Mouse (Mus musculus) spleen, postnatal 10 days (tissue): ENCODE data around the gene Nudt6.

Source experiments
- DNase-seq, 2 experiments: peaks; one replicate each; pipeline ENCODE4 v3.0.0; 2021 to 2022; ENCODE audit warnings: low spot score in 2 of 2

The Nudt6 gene

GRCm38 (mm10) chr3:37420072-37420471, at the start of gene Nudt6:
Gene Nudt6, minus strand, starts transcription at chr3:37420211.
- DNase-seq, result peak; percentile 89 to 93

DNA sequence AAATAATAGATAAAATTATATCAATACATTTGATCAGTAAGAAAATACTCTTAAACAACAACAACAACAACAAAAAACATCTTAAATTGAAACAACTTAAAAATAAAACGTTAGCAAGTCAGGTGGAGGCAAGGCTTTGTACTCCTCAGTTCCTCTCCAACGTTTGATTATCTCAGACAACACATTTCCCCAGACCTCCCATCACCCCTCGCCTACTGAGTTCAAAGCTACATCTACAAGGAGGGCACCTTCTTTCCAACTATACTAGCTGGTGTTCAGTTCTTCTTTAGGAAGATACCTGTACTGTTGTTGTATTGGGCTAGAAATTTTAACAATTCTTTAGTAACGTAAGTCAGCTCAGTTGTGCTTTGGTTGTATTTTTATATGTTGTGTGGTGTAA, 49.3 kb upstream of the Nudt6 start:
- no peak for DNase-seq

DNA sequence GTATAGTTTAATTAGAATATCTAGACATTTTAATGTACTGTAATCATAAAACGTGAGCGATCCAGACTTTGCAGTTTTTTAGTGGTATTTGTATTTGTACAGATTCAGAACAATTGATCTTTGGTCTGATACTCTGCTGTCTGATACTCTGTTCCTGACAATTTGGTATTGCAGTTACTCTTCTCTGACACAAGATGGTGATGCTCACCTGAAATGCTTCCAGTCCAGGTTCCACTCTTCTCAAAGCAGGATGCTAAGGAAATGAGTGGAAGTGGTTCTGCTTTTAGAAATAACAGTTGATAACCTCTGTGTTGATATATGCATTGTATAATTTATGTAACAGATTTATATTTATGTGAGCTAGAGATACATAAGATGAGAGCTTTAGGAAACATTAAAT, 48.2 kb upstream of the Nudt6 start:
- DNase-seq, result no peak

DNA sequence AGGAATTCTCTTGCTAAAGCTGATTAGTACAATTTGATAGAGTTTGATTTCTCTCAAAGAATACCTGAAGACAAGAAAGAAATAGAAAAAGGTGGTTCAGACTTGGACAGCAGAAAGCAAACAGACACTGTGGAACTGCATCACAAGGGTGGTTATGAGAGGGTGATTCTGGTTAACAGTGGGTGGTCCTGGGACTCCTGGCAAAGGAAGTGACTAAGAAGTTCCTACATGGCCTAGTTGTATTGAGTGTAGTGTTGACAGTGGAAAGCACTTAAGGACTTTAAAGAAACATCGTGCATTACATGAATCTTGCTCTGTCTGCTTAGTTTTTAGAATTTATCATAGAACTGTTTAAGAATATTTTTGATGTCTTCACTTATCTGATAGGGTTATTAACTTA, 36.0 kb upstream of the Nudt6 start:
- no peak for DNase-seq

DNA sequence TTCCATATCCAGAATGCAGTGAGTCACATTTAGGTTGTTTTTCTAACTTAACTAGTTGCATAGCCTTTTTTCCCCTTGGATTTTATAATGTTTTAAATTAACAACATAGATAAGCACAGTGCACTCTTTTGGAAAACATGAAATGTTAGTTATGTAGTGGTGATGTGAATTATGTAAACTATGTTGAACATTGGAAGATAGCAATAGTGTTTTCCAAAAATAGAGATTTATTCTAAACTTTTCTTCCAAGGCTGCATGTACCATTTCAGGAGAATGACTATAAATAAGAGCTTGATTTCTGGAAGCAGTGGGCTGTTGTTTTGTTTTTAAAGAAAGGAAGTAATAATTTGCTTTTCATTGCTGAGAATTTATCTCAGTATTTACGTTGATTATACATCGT, 23.4 kb upstream of the Nudt6 start:
- DNase-seq, result no peak

DNA sequence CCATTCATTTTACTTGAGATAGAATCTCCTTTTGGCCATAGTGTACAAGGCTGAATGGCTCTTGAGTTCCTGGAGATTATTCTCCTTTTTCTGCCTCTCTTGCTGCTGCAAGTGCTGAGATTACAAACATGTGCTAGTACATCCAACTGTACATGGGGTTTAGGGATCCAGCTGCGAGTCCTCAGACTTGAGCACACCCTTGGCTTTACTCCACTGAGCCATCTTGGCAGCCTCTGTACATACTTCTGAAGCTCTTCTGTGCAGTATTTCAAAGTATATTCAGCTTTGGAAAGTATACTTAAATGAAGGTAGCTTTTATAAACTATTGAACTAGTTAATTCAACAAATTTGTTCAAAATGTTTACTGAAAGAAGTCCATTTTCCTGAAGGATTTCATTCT, 19.8 kb upstream of the Nudt6 start:
- no peak for DNase-seq

- DNase-seq, result no peak
Measured at GRCm38 (mm10) chr3:37430359-37430758, 10.3 kb upstream of the Nudt6 start.

DNA sequence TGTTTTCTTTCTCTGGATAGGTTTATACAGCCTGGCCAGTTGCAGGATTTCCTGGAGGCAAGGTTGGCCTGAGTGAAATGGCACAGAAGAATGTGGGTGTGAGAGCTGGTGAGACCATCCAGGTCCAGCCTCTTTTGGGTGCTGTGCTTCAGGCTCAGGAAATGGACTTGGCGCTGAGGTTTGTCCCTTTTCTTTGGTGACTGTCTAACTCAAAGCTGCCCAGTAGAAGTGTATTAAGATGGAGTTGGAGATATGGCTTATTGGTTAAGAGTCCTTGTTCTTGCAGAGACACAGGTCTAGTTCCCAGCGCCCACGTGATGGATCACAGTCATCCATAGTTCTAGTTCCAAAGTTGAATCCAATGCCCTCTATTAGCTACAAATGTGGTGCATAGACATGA, 6.1 kb upstream of the Nudt6 start:
- no peak for DNase-seq

DNA sequence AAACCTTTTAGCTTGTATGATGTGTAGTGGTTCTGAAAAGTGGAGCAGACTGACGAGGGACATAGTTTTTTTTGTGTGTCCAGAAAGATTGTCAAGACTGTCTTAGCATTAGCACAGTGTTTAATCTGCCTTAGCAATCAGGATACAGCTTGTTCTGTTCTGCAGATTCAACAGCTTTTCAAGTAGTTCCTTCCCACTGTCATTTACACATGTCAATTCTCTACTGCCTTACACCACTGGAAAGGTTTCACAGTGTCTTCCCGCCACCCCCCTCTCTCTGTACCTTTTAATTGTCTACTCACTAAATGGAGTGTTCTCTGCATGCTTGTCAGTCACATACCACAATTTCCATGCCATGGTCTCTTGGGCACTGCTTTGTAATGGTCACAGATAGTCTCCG, 1.2 kb upstream of the Nudt6 start:
- DNase-seq, result no peak

DNA sequence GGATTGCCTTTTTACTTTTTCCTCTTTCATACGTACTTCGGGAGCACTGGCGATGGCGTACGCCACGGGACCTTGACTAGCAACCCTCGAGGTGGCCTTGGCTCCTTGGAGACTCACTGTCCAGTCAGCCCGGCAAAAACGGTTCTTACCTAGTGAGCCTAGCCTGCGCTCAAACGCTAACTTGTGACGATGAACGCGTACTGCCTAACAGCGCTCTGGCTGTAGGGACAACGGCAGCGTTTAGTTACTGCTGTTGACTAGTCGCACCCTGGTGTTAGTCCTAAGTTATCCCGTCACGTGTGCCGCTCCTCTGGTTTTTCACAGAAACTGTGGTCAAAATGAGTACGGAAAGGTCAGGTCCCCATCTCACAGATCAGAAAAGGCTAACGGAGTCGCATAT, 630 bp upstream of the Nudt6 start:
- DNase-seq, result peak in 1 of 2 experiments; percentile 51

GRCm38 (mm10) chr3:37419458-37419991, 486 bp downstream of the Nudt6 start, which contains the start of gene Spata5:
Gene Spata5, plus strand, starts transcription at chr3:37419896.
- peak; percentile 93 to 100 for DNase-seq

DNA sequence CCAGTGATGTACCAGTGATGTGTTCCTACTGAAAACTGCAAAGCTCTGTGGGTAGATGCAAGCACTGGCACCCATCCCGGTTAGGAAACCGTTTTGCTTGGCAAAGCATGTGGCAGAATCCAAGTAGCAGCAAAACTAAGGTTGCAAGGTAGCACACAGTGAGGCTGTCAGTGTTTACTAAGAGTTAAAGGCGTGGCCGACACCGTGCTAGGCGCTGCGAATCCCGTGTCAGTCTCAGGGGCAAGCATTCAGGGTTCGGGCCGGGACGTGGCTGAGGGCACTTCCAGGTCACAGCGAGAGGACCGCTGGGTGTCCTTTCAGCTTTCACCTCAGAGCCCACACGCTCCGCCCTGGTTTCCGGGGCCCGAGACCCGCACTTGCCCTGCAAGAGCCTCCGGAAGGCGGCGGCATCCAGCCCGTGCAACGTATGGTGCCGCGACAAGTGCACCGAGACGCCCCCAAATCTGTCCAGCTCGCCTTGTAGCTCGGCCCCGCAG, 1.0 kb downstream of the Nudt6 start:
- DNase-seq, result peak in 1 of 2 experiments; percentile 80

DNA sequence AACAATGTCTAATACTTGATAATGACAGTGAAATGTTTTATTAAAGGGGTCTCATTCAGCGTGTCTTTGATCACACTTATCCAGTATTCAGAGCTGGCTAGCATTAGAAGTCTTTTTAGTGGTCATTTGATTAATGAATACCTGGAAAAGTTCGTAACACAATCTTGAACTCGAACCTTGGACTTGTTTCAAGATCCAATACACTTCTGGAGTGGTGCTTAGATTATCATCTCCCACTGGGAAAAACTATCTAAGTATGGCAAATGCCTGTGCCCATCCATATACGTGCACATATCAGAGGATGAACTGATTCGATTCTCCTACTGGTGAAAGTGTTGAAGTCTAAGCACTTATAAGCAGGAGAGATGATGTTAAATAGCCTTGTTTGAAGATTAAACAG, 1.7 kb downstream of the Nudt6 start:
- DNase-seq, result no peak

- peak; percentile 47 to 85 for DNase-seq
Measured at GRCm38 (mm10) chr3:37414413-37414960, 5.5 kb downstream of the Nudt6 start.

DNA sequence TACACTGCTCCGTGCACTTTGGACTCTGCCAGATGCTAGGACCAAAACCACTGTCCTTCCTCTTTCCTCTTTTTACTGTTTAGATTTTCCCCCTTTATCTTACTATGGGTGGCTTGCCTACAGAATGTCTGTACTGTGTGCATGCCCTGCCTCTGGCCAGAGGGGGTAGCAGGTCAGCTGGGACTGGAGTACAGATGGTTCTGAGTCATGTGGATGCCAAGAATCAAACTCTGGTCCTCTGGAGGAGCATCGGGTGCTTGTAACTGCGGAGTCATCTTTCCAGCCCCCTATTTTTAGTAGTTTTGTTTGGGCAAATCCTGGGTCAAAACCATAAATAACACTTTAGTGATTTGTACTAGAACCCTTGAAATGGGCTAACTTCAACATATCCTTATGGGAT, 6.6 kb downstream of the Nudt6 start:
- DNase-seq, result no peak

DNA sequence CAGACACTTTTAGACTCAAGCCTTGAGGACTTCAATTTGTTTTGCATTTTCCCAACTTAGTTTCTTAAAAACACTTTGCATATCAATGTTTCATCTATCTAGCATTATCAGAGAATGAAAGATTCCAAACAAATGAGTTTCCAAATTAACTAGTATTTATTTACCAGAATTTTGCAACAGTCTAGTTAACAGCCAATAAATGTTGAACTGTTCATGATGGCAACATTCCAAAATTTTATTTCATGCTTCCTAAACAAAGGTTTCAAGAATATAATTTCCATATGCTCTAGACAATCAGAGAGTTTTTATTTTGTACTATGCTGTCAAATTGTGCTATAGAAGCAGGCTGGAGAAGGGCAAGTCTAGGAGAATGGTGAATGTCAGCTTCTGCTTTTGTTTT, 12.4 kb downstream of the Nudt6 start:
- no peak for DNase-seq

GRCm38 (mm10) chr3:37401729-37402610, 18.0 kb downstream of the Nudt6 start:
- DNase-seq, result no peak

DNA sequence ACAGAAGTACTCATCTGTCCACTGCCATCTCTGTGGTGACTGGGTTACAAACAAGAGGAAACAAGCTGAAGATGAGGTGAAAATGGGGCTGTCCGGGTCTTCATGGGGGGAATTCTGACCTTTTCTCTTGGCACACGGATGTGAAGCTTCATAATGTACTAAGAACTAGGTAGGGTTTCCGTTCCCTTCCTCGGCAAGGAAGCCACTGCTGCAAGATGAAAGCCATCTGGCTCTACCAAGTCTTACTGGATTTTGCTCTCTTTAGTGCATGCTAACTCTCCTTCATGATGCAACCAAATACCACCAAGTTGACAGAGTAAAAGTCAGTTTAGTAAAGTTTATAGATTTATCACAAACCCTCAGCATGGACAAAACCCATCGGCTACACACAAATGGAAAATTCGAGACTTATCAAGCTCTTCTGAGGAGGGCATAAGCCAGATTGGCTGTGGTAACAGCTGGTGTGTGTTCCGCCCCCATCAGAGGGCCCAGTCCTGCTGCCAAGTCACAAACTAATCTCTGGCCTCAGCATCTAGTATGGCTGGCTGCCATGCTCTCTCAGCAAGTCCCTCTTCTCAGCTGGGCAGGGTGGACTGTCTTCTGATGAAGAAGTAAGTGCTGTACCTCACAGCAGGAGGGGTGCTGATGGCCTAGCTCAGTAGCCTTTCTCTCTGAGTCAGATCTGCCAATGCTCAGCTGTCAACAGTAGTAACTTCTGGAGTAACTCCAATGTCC, 21.2 kb downstream of the Nudt6 start:
- DNase-seq, result peak in 1 of 2 experiments; percentile 20

GRCm38 (mm10) chr3:37397646-37398045, 22.4 kb downstream of the Nudt6 start:
- no peak for DNase-seq

GRCm38 (mm10) chr3:37396930-37397608, 22.9 kb downstream of the Nudt6 start:
- DNase-seq, result no peak

- DNase-seq, result no peak
Measured at GRCm38 (mm10) chr3:37387310-37387709, 32.7 kb downstream of the Nudt6 start.
